Mouse (Mus musculus) megakaryocyte, embryonic 14.5 days (primary cell): ENCODE data around the gene Pmpca. TPM values are rescaled to one million over a fixed set of nuclear protein-coding genes. Genes with fewer than 3 reads are reported as not detected.

ENCODE experiments used
- H3K27me3 ChIP-seq: replicated peaks from 2 replicates; pipeline ENCODE3; 2012; ENCODE audit warnings: inconsistent platforms
- H3K36me3 ChIP-seq: replicated peaks from 2 replicates; pipeline ENCODE3; 2012; ENCODE audit warnings: low read length, inconsistent platforms, mixed read lengths
- H3K4me1 ChIP-seq: 2 replicates; pipeline ENCODE4 v1.6.1; 2012; ENCODE audit warnings: inconsistent platforms
- H3K4me3 ChIP-seq: replicated peaks from 2 replicates; pipeline ENCODE3; 2012; ENCODE audit warnings: moderate library complexity, mild to moderate bottlenecking, inconsistent platforms
- H3K9me3 ChIP-seq: 2 replicates; pipeline ENCODE4 v1.6.1; 2012; ENCODE audit warnings: inconsistent platforms
- FLI1 ChIP-seq: IDR thresholded peaks from 2 replicates; pipeline ENCODE4 v1.6.1; 2012; ENCODE audit warnings: low read length, inconsistent platforms, mixed read lengths
- GATA1 ChIP-seq: IDR thresholded peaks from 3 replicates; pipeline ENCODE4 v1.6.1; 2012; ENCODE audit warnings: mixed read lengths, low read length, inconsistent platforms, borderline replicate concordance
- polyA plus RNA-seq: library from polyadenylated mRNA; stranded (reverse); fragments of >175 nt; gene quantifications from 2 replicates; pipeline ENCODE4 v1.2.3, GENCODE M21; 2012; ENCODE audit warnings: low replicate concordance; ENCODE audit not compliant: insufficient read depth

Gene Pmpca
- polyA plus RNA-seq, 1 experiment, result 172 TPM

- H3K9me3 ChIP-seq, result no peaks in the 10 kb centered on the region
- no peak overlapping the region for H3K4me3 ChIP-seq
- peaks cover 62% of the 10 kb centered on the region for H3K36me3 ChIP-seq
- H3K27me3 ChIP-seq, result no peaks in the 10 kb centered on the region
- peaks cover 57% of the 10 kb centered on the region for H3K4me1 ChIP-seq
- TF ChIP-seq GATA1 (no peak), FLI1 (no peak)
These were observed 52.5 kb downstream of the Pmpca start for GRCm38 (mm10) chr2:26441688-26442087.

- peaks cover 58% of the 10 kb centered on the region for H3K36me3 ChIP-seq
- H3K4me1 ChIP-seq, result peaks cover 59% of the 10 kb centered on the region
- TF ChIP-seq FLI1, result no peak
- no peak for TF ChIP-seq GATA1
- no peaks in the 10 kb centered on the region for H3K27me3 ChIP-seq
- H3K9me3 ChIP-seq, result no peaks in the 10 kb centered on the region
- no peak overlapping the region for H3K4me3 ChIP-seq
These were observed 53.7 kb downstream of the Pmpca start for GRCm38 (mm10) chr2:26442843-26443242.

- TF ChIP-seq FLI1, result no peak
- TF ChIP-seq GATA1, result no peak
- Histone ChIP-seq H3K4me1 (peaks cover 61% of the 10 kb centered on the region), H3K27me3 (no peaks in the 10 kb centered on the region), H3K36me3 (peaks cover 58% of the 10 kb centered on the region), H3K9me3 (no peaks in the 10 kb centered on the region), H3K4me3 (peak overlapping the region; percentile 100)
These were observed 54.7 kb downstream of the Pmpca start for GRCm38 (mm10) chr2:26443876-26444275.

- Histone ChIP-seq H3K27me3 (no peaks in the 10 kb centered on the region), H3K4me1 (peaks cover 65% of the 10 kb centered on the region), H3K9me3 (no peaks in the 10 kb centered on the region), H3K4me3 (peak overlapping the region; percentile 100), H3K36me3 (peaks cover 57% of the 10 kb centered on the region)
- TF ChIP-seq FLI1 (no peak), GATA1 (no peak)
These were observed 55.2 kb downstream of the Pmpca start for GRCm38 (mm10) chr2:26444368-26444767.

- no peaks in the 10 kb centered on the region for H3K9me3 ChIP-seq
- peaks cover 68% of the 10 kb centered on the region for H3K4me1 ChIP-seq
- H3K27me3 ChIP-seq, result no peaks in the 10 kb centered on the region
- peak within 1 kb of the TSS; percentile 100 for H3K4me3 ChIP-seq
- peaks cover 56% of the 10 kb centered on the region for H3K36me3 ChIP-seq
- no peak for TF ChIP-seq GATA1
- no peak for TF ChIP-seq FLI1
These were observed 56.0 kb downstream of the Pmpca start, which contains the start of gene Sec16a for GRCm38 (mm10) chr2:26444946-26445665. TSS of gene Sec16a (minus strand) at chr2:26445216.

GRCm38 (mm10) chr2:26445666-26446445 is 56.7 kb downstream of the Pmpca start:
- H3K4me3 ChIP-seq, result peak overlapping the region; percentile 100
- TF ChIP-seq GATA1, result no peak

GRCm38 (mm10) chr2:26446671-26447070 is 57.5 kb downstream of the Pmpca start:
- Histone ChIP-seq H3K4me1 (peaks cover 68% of the 10 kb centered on the region), H3K36me3 (peaks cover 53% of the 10 kb centered on the region), H3K27me3 (no peaks in the 10 kb centered on the region), H3K4me3 (peak overlapping the region; percentile 100), H3K9me3 (no peaks in the 10 kb centered on the region)
- TF ChIP-seq GATA1 (no peak), FLI1 (no peak)

More at GRCm38 (mm10) chr2:26445666-26446445, 56.7 kb downstream of the Pmpca start:
- H3K9me3 ChIP-seq, result no peaks in the 10 kb centered on the region
- peaks cover 53% of the 10 kb centered on the region for H3K36me3 ChIP-seq
- H3K27me3 ChIP-seq, result no peaks in the 10 kb centered on the region
- peaks cover 67% of the 10 kb centered on the region for H3K4me1 ChIP-seq

Other genes starting within 250 kb of the Pmpca start
- gene Lhx3, start 181.1 kb upstream of the Pmpca start, polyA plus RNA-seq, result not detected in 2 replicates
- gene Qsox2, start 151.8 kb upstream of the Pmpca start, polyA plus RNA-seq, result 3.5 and 9.1 TPM in 2 replicates
- gene Ccdc187, start 94.8 kb upstream of the Pmpca start, polyA plus RNA-seq, result not detected in 2 replicates
- gene Gpsm1, start 73.8 kb upstream of the Pmpca start, polyA plus RNA-seq, result 39.8 and 114 TPM in 2 replicates
- 34.4 and 35.3 TPM in 2 replicates for gene Dnlz, start 37.2 kb upstream of the Pmpca start, polyA plus RNA-seq
- 29.8 and 81.2 TPM in 2 replicates for gene Card9, start 28.4 kb upstream of the Pmpca start, polyA plus RNA-seq
- gene Snapc4, start 8.7 kb upstream of the Pmpca start, polyA plus RNA-seq, result 15.8 and 18.0 TPM in 2 replicates
- 10.0 and 30.9 TPM in 2 replicates for gene Entr1, start within 50 bp of the Pmpca start, polyA plus RNA-seq
- 6.3 and 18.1 TPM in 2 replicates for gene Inpp5e, start 19.9 kb downstream of the Pmpca start, polyA plus RNA-seq
- gene Sec16a, start 55.9 kb downstream of the Pmpca start, polyA plus RNA-seq, result 7.6 and 26.1 TPM in 2 replicates
- 1.2 and 4.2 TPM in 2 replicates for gene Notch1, start 127.3 kb downstream of the Pmpca start, polyA plus RNA-seq
- gene Egfl7, start 190.7 kb downstream of the Pmpca start, polyA plus RNA-seq, result 19.7 and 90.5 TPM in 2 replicates
- not detected in 2 replicates for gene Gm20532, start 197.3 kb downstream of the Pmpca start, polyA plus RNA-seq
- 34.1 and 41.8 TPM in 2 replicates for gene Agpat2, start 215.1 kb downstream of the Pmpca start, polyA plus RNA-seq
- 1.2 TPM in 1 of 2 replicates, not detected in the other for gene Fam69b, start 239.1 kb downstream of the Pmpca start, polyA plus RNA-seq